ENCODE assay signal across 1 mouse cellular context in genomic region chr17:66123816-66124610, GRCm38 (mm10).
TF ChIP-seq lines count a peak whose summit lies in the region.

No protein-coding gene starts in this region.

TF ChIP-seq in CH12.LX, 34 proteins besides CTCF, POLR2A, EP300 and RAD21 (continued from another document):
- TF ChIP-seq JUND (conservative IDR thresholded peaks at IDR 0.05; ENCODE audit: low read depth, low read length) (no peak), UBTF (IDR thresholded peaks at IDR 0.05; ENCODE audit: low read depth, low read length) (no peak), POLR2AphosphoS2 (IDR thresholded peaks at IDR 0.05; ENCODE audit: low read depth, low read length) (peak; percentile 1; the same call in 1 of the 2 replicates), MAX (IDR thresholded peaks at IDR 0.05; ENCODE audit: low read length) (no peak), ZNF384 (IDR thresholded peaks at IDR 0.05; ENCODE audit: low read depth, low read length) (0 out of 2 replicates have a peak, but pooled peaks have one; percentile 39), HCFC1 (IDR thresholded peaks at IDR 0.05; ENCODE audit: low read depth, low read length) (no peak; the same call in 1 of the 2 replicates), NRF1 (IDR thresholded peaks at IDR 0.05; ENCODE audit: low read depth, low read length) (no peak), SIN3A (IDR thresholded peaks at IDR 0.05; ENCODE audit: low read length) (peak; percentile 67), ZMIZ1 (IDR thresholded peaks at IDR 0.05; ENCODE audit: low read depth, low read length) (0 out of 2 replicates have a peak, but pooled peaks have one; percentile 9), CHD2 (IDR thresholded peaks at IDR 0.05; ENCODE audit: low read length) (no peak), MAZ (IDR thresholded peaks at IDR 0.05; ENCODE audit: low read depth, low read length) (no peak), ELF1 (IDR thresholded peaks at IDR 0.05; ENCODE audit: low read depth, low read length) (no peak), BHLHE40 (IDR thresholded peaks at IDR 0.05; ENCODE audit: low read depth, low read length) (no peak), MEF2A (IDR thresholded peaks at IDR 0.05; ENCODE audit: borderline replicate concordance, low read depth, low read length) (no peak), MXI1 (IDR thresholded peaks at IDR 0.05; ENCODE audit: low read depth, low read length) (no peak; the same call in none of the 2 replicates)
